Mouse (Mus musculus) E14TG2a.4 (cell line): ENCODE data around the gene Carnmt1.

Source experiments
- CTCF ChIP-seq: conservative IDR thresholded peaks from 2 replicates; pipeline ENCODE4 v1.5.1; 2014; ENCODE audit warnings: low read length
- NANOG ChIP-seq: IDR thresholded peaks from 2 replicates; pipeline ENCODE4 v1.6.1; 2014; ENCODE audit warnings: borderline replicate concordance, low read length, mixed read lengths
- POU5F1 ChIP-seq: IDR thresholded peaks from 2 replicates; pipeline ENCODE4 v1.6.1; 2014; ENCODE audit warnings: low read length, borderline replicate concordance

- TF ChIP-seq CTCF (no peak), NANOG (no peak), POU5F1 (no peak)
Measured at GRCm38 (mm10) chr19:18654984-18655383, 15.6 kb upstream of the Carnmt1 start.
